Mouse (Mus musculus): ENCODE measurements around the gene Zfp36l2. TPM values are rescaled to one million over a fixed set of nuclear protein-coding genes. Genes with fewer than 3 reads are reported as not detected.

The Zfp36l2 gene
- total and polyA plus RNA-seq, 2 experiments from 2014 or later, result 5.5 to 16.7 TPM

DNA sequence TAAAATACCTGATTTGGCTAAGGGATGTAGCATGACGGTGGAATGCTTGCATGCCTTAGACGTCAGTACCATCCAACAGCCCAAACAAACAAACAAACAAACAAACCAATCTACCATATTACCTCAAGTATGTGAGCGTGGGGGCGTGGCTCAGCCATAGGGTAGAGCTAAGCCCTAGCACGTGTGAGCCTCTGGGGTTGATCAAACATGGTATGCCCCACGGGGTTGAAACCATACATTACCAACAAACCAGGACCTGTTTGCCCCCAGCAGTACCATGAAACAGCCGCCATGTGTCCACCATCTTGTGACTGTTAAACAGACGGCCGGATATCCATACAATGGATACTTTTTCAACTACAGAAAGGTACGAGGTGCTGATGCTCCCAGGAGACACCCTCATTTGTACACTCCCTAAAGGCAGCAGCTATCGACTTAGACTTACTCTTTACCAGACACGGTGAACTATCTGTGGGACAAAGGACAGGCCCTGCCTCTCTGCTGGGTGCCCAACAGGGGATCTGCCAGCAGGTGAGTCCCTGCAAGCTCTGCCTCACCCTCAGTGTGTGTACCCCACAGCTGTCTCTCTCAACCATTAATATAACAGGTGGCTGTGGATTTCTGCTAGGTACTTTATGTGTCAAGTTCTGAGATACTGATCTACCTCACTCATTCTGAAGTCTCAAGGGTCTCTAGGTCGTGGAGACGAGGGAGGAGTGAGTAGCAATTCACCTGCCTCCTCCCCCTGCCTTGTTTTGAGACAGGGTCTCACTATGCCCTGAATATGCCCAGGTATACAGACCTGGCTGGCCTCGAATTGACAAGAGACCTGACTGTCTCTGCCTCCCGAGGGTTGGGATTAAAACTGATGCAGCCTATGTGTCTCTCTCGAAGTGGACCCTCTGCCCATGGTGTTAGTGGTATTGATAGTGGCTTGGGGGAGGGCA, 8.4 kb downstream of the Zfp36l2 start:
- Histone ChIP-seq H3K4me1 (ENCODE audit: insufficient read depth, low read length) (no peaks in the 10 kb centered on the region), H3K9me3 (ENCODE audit: low read length) (no peaks in the 10 kb centered on the region), H3K4me3 (ENCODE audit: low read length) (no peak overlapping the region), H3K9ac (replicated peaks; ENCODE audit: low read length) (no peak overlapping the region), H3K27me3 (ENCODE audit: insufficient read depth, low read length) (no peaks in the 10 kb centered on the region), H3K36me3 (ENCODE audit: insufficient read depth, low read length) (no peaks in the 10 kb centered on the region), H3K4me2 (ENCODE audit: low read depth, low read length) (no peak overlapping the region), H3K27ac (no peak overlapping the region)
- TF ChIP-seq CTCF (IDR thresholded peaks at IDR 0.05; ENCODE audit: low read depth), result no peak
- DNase-seq (ENCODE audit: low spot score) (no peak), ATAC-seq (no peak)
- whole genome bisulfite sequencing, result 91% methylated on average over 17 of the region's 17 CpGs

DNA sequence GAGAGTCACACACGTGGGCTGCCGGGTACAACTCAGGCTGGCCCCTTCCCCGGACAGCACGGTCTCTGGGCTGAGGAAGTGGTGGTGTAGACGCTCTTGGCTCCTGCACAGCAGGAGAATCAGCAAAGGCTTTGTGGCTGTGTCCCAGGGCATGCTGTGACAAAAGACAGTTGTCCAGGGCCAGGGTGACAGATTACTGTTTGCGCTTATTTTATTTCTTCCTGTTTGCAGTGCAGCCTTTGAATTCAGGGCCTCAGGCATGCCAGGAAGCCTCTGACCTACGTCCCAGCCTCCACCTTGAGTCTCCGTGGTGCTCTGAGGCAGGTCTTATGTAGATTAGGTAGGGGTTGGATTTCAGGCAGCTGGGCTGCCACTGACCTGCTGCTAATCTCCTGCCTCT, 10.3 kb downstream of the Zfp36l2 start:
- ATAC-seq, result no peak
- no peaks in the 10 kb centered on the region for H3K4me1 ChIP-seq (ENCODE audit: insufficient read depth, low read length)
- H3K36me3 ChIP-seq (ENCODE audit: insufficient read depth, low read length), result no peaks in the 10 kb centered on the region
- TF ChIP-seq CTCF (IDR thresholded peaks at IDR 0.05; ENCODE audit: low read depth), result no peak
- H3K9ac ChIP-seq (replicated peaks; ENCODE audit: low read length), result no peak overlapping the region
- H3K9me3 ChIP-seq (ENCODE audit: low read length), result no peaks in the 10 kb centered on the region
- no peak overlapping the region for H3K4me2 ChIP-seq (ENCODE audit: low read depth, low read length)
- DNase-seq (ENCODE audit: low spot score), result no peak
- no peak overlapping the region for H3K4me3 ChIP-seq (ENCODE audit: low read length)
- no peak overlapping the region for H3K27ac ChIP-seq
- WGBS, result 25% methylated on average over 8 of the region's 8 CpGs
- no peaks in the 10 kb centered on the region for H3K27me3 ChIP-seq (ENCODE audit: insufficient read depth, low read length)

DNA sequence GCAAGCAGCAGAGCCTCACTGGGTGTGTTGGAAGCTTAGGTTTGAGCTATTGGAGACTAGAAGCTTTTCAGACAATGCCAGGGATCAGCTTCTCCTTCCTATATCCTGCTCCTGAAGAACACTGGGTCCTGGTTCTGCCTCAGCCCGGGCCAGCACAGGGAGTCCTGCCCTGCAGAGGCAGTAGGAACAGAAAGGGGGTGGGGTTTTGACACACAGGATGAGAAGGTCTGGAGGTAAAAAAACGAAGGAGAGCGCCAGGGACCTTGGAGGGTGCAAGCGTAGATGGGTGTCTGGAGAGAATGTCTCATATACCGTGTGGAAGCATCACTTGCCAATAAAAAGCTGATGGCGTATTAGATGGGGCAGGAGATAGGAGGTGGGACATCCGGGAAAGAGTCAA, 11.3 kb downstream of the Zfp36l2 start:
- WGBS, result 90% methylated on average over 7 of the region's 7 CpGs
- DNase-seq (ENCODE audit: low spot score), result no peak
- no peak for ATAC-seq
- Histone ChIP-seq H3K4me2 (ENCODE audit: low read depth, low read length) (no peak overlapping the region), H3K27ac (no peak overlapping the region), H3K9ac (replicated peaks; ENCODE audit: low read length) (no peak overlapping the region), H3K27me3 (ENCODE audit: insufficient read depth, low read length) (no peaks in the 10 kb centered on the region), H3K4me3 (ENCODE audit: low read length) (no peak overlapping the region), H3K9me3 (ENCODE audit: low read length) (no peaks in the 10 kb centered on the region), H3K36me3 (ENCODE audit: insufficient read depth, low read length) (no peaks in the 10 kb centered on the region), H3K4me1 (ENCODE audit: insufficient read depth, low read length) (no peaks in the 10 kb centered on the region)
- no peak for TF ChIP-seq CTCF (IDR thresholded peaks at IDR 0.05; ENCODE audit: low read depth)

GRCm38 (mm10) chr17:84175196-84175595, 12.6 kb downstream of the Zfp36l2 start:
- 98% methylated on average over 17 of the region's 17 CpGs for WGBS

GRCm38 (mm10) chr17:84167377-84167776, 20.4 kb downstream of the Zfp36l2 start:
- H3K9ac ChIP-seq (replicated peaks; ENCODE audit: low read length), result no peak overlapping the region
- H3K4me2 ChIP-seq (ENCODE audit: low read depth, low read length), result no peak overlapping the region
- no peaks in the 10 kb centered on the region for H3K36me3 ChIP-seq (ENCODE audit: insufficient read depth, low read length)
- no peaks in the 10 kb centered on the region for H3K27me3 ChIP-seq (ENCODE audit: insufficient read depth, low read length)
- ATAC-seq (no peak), DNase-seq (ENCODE audit: low spot score) (no peak)
- WGBS, result 94% methylated on average over 4 of the region's 4 CpGs
- no peaks in the 10 kb centered on the region for H3K4me1 ChIP-seq (ENCODE audit: insufficient read depth, low read length)
- no peak overlapping the region for H3K27ac ChIP-seq
- H3K4me3 ChIP-seq (ENCODE audit: low read length), result no peak overlapping the region
- H3K9me3 ChIP-seq (ENCODE audit: low read length), result no peaks in the 10 kb centered on the region
- TF ChIP-seq CTCF (IDR thresholded peaks at IDR 0.05; ENCODE audit: low read depth), result no peak

More at GRCm38 (mm10) chr17:84175196-84175595, 12.6 kb downstream of the Zfp36l2 start:
- Histone ChIP-seq H3K4me1 (ENCODE audit: insufficient read depth, low read length) (no peaks in the 10 kb centered on the region), H3K9ac (replicated peaks; ENCODE audit: low read length) (no peak overlapping the region), H3K27ac (no peak overlapping the region), H3K9me3 (ENCODE audit: low read length) (no peaks in the 10 kb centered on the region), H3K27me3 (ENCODE audit: insufficient read depth, low read length) (no peaks in the 10 kb centered on the region), H3K4me2 (ENCODE audit: low read depth, low read length) (no peak overlapping the region), H3K4me3 (ENCODE audit: low read length) (no peak overlapping the region), H3K36me3 (ENCODE audit: insufficient read depth, low read length) (no peaks in the 10 kb centered on the region)
- no peak for ATAC-seq
- DNase-seq (ENCODE audit: low spot score), result no peak
- no peak for TF ChIP-seq CTCF (IDR thresholded peaks at IDR 0.05; ENCODE audit: low read depth)

- Histone ChIP-seq H3K4me3 (ENCODE audit: low read length) (no peak overlapping the region), H3K4me1 (ENCODE audit: insufficient read depth, low read length) (no peaks in the 10 kb centered on the region), H3K27ac (no peak overlapping the region), H3K36me3 (ENCODE audit: insufficient read depth, low read length) (no peaks in the 10 kb centered on the region), H3K9me3 (ENCODE audit: low read length) (no peaks in the 10 kb centered on the region), H3K4me2 (ENCODE audit: low read depth, low read length) (no peak overlapping the region), H3K9ac (replicated peaks; ENCODE audit: low read length) (no peak overlapping the region), H3K27me3 (ENCODE audit: insufficient read depth, low read length) (no peaks in the 10 kb centered on the region)
- WGBS, result 85% methylated on average over 9 of the region's 9 CpGs
- ATAC-seq (no peak), DNase-seq (ENCODE audit: low spot score) (no peak)
- TF ChIP-seq CTCF (IDR thresholded peaks at IDR 0.05; ENCODE audit: low read depth), result no peak
These were observed 21.4 kb downstream of the Zfp36l2 start for GRCm38 (mm10) chr17:84166135-84166860.
